Mouse (Mus musculus): ENCODE measurements around the gene Pheta1. TPM values are rescaled to one million over a fixed set of nuclear protein-coding genes. Genes with fewer than 3 reads are reported as not detected.

Pheta1 gene
- polyA plus RNA-seq, 1 experiment from 2014 or later = 40.1 TPM

- Histone ChIP-seq H3K4me3 (replicated peaks; ENCODE audit: low read depth, low read length) (no peak overlapping the region), H3K4me2 (ENCODE audit: low read length) (no peak overlapping the region), H3K9me3 (ENCODE audit: control insufficient read depth, low read length) (no peaks in the 10 kb centered on the region), H3K9ac (replicated peaks; ENCODE audit: low read length) (no peak overlapping the region), H3K36me3 (ENCODE audit: control insufficient read depth, insufficient read depth, low read length) (peaks cover 90% of the 10 kb centered on the region), H3K27me3 (ENCODE audit: control insufficient read depth, insufficient read depth, low read length) (no peaks in the 10 kb centered on the region), H3K27ac (replicated peaks; ENCODE audit: low read depth, low read length) (no peak overlapping the region), H3K4me1 (ENCODE audit: control insufficient read depth, insufficient read depth, low read length) (no peaks in the 10 kb centered on the region)
- ATAC-seq (ENCODE audit: low FRiP score, low TSS enrichment) (no peak), DNase-seq (peak; percentile 78)
- WGBS = 78% methylated on average over 3 of the region's 3 CpGs
Measured at GRCm38 (mm10) chr5:121815067-121815466, 33.7 kb upstream of the Pheta1 start.

DNA sequence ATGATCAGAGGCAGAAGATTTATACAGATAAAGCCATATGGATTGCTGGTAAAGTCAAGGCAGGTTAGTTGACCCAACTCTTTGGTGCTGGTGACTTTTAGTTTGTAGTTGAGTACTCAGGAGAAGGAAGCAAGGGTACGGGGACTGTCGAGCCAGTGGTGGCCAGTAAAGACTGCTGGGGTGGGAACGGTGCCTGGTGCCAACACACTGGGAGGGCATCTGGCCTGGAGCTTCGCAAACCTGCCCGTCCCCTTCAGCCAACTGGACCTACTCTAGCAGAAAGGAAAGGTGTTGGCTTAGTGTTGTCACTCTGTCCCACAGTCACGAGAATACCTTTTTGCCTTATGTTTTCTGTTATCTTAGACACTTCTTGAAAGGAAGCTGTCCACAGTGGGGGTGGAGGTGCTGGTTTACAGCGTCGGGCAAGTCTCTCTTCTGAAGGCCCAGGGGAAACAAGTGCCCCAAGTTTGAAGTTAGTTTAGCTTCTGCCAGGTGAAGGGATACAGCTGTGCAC, 32.9 kb upstream of the Pheta1 start:
- peaks cover 91% of the 10 kb centered on the region for H3K36me3 ChIP-seq (ENCODE audit: control insufficient read depth, insufficient read depth, low read length)

GRCm38 (mm10) chr5:121816611-121817010, 32.2 kb upstream of the Pheta1 start:
- ATAC-seq (ENCODE audit: low FRiP score, low TSS enrichment) (no peak), DNase-seq (no peak)
- Histone ChIP-seq H3K27ac (replicated peaks; ENCODE audit: low read depth, low read length) (no peak overlapping the region), H3K4me3 (replicated peaks; ENCODE audit: low read depth, low read length) (no peak overlapping the region), H3K4me2 (ENCODE audit: low read length) (no peak overlapping the region), H3K36me3 (ENCODE audit: control insufficient read depth, insufficient read depth, low read length) (peaks cover 90% of the 10 kb centered on the region), H3K9me3 (ENCODE audit: control insufficient read depth, low read length) (no peaks in the 10 kb centered on the region), H3K9ac (replicated peaks; ENCODE audit: low read length) (no peak overlapping the region), H3K27me3 (ENCODE audit: control insufficient read depth, insufficient read depth, low read length) (no peaks in the 10 kb centered on the region), H3K4me1 (ENCODE audit: control insufficient read depth, insufficient read depth, low read length) (no peaks in the 10 kb centered on the region)
- WGBS = 100% methylated on average over 2 of the region's 2 CpGs

More for the DNA sequence above, 32.9 kb upstream of the Pheta1 start:
- Histone ChIP-seq H3K4me2 (ENCODE audit: low read length) (no peak overlapping the region), H3K27me3 (ENCODE audit: control insufficient read depth, insufficient read depth, low read length) (no peaks in the 10 kb centered on the region), H3K4me3 (replicated peaks; ENCODE audit: low read depth, low read length) (no peak overlapping the region), H3K27ac (replicated peaks; ENCODE audit: low read depth, low read length) (no peak overlapping the region), H3K4me1 (ENCODE audit: control insufficient read depth, insufficient read depth, low read length) (no peaks in the 10 kb centered on the region), H3K9ac (replicated peaks; ENCODE audit: low read length) (no peak overlapping the region), H3K9me3 (ENCODE audit: control insufficient read depth, low read length) (no peaks in the 10 kb centered on the region)
- WGBS = 95% methylated on average over 8 of the region's 8 CpGs
- ATAC-seq (ENCODE audit: low FRiP score, low TSS enrichment) (no peak), DNase-seq (no peak)

- H3K36me3 ChIP-seq (ENCODE audit: control insufficient read depth, insufficient read depth, low read length) = peaks cover 86% of the 10 kb centered on the region
- no peaks in the 10 kb centered on the region for H3K9me3 ChIP-seq (ENCODE audit: control insufficient read depth, low read length)
- DNase-seq (no peak), ATAC-seq (ENCODE audit: low FRiP score, low TSS enrichment) (no peak)
- no peaks in the 10 kb centered on the region for H3K27me3 ChIP-seq (ENCODE audit: control insufficient read depth, insufficient read depth, low read length)
- no peak overlapping the region for H3K27ac ChIP-seq (replicated peaks; ENCODE audit: low read depth, low read length)
- 86% methylated on average over 9 of the region's 9 CpGs for WGBS
- no peak overlapping the region for H3K4me2 ChIP-seq (ENCODE audit: low read length)
- no peak overlapping the region for H3K4me3 ChIP-seq (replicated peaks; ENCODE audit: low read depth, low read length)
- no peak overlapping the region for H3K9ac ChIP-seq (replicated peaks; ENCODE audit: low read length)
- no peaks in the 10 kb centered on the region for H3K4me1 ChIP-seq (ENCODE audit: control insufficient read depth, insufficient read depth, low read length)
Measured at GRCm38 (mm10) chr5:121817551-121817950, 31.2 kb upstream of the Pheta1 start.

DNA sequence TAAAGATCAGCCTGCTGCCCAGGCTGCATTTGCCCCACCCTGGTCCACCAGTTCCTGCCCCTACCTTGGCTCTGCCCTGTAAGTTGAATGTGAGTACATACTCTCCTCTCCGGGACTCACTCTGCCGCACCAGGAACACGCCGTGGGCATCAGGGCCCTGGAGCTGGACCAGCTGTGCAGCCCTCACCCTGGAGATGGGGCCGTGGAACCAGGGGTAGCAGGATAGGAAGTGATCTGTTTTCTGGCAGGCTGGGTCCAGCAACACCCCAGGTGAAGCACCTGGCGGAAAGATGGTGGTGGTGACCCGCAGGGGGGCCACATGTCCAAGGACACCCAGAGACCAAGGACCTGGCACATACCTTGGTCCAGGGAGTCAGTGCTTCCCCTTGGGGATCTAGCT, 30.4 kb upstream of the Pheta1 start:
- Histone ChIP-seq H3K27ac (replicated peaks; ENCODE audit: low read depth, low read length) (no peak overlapping the region), H3K4me1 (ENCODE audit: control insufficient read depth, insufficient read depth, low read length) (no peaks in the 10 kb centered on the region), H3K9ac (replicated peaks; ENCODE audit: low read length) (no peak overlapping the region), H3K9me3 (ENCODE audit: control insufficient read depth, low read length) (no peaks in the 10 kb centered on the region), H3K4me2 (ENCODE audit: low read length) (no peak overlapping the region), H3K4me3 (replicated peaks; ENCODE audit: low read depth, low read length) (no peak overlapping the region), H3K36me3 (ENCODE audit: control insufficient read depth, insufficient read depth, low read length) (peaks cover 77% of the 10 kb centered on the region), H3K27me3 (ENCODE audit: control insufficient read depth, insufficient read depth, low read length) (no peaks in the 10 kb centered on the region)
- no peak for ATAC-seq (ENCODE audit: low FRiP score, low TSS enrichment)
- 97% methylated on average over 7 of the region's 7 CpGs for WGBS
- DNase-seq = no peak

- DNase-seq (no peak), ATAC-seq (ENCODE audit: low FRiP score, low TSS enrichment) (no peak)
- Histone ChIP-seq H3K27ac (replicated peaks; ENCODE audit: low read depth, low read length) (no peak overlapping the region), H3K9ac (replicated peaks; ENCODE audit: low read length) (no peak overlapping the region), H3K4me1 (ENCODE audit: control insufficient read depth, insufficient read depth, low read length) (no peaks in the 10 kb centered on the region), H3K4me2 (ENCODE audit: low read length) (no peak overlapping the region), H3K27me3 (ENCODE audit: control insufficient read depth, insufficient read depth, low read length) (no peaks in the 10 kb centered on the region), H3K4me3 (replicated peaks; ENCODE audit: low read depth, low read length) (no peak overlapping the region), H3K9me3 (ENCODE audit: control insufficient read depth, low read length) (no peaks in the 10 kb centered on the region), H3K36me3 (ENCODE audit: control insufficient read depth, insufficient read depth, low read length) (peaks cover 73% of the 10 kb centered on the region)
- WGBS = 88% methylated on average over 4 of the region's 4 CpGs
Measured at GRCm38 (mm10) chr5:121818862-121819261, 29.9 kb upstream of the Pheta1 start.

DNA sequence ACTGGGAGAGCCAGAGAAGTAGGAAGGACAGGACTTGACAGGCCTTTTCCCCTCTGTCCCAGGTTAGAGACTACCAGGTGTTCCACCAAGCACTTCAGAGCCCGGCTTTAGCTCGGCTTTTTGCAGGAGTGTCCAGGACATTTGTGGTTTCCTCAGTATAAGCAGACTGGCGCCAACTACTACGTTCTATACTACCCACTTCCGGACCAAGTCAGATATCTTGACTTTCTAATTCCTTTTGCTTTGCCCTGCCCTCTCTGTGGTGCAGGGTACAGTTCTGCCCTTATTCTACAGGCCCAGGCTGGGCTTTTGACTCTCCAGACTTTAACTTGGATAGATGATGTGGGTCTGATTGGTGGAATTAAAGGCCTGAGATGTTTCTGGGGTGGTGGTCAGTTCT, 29.2 kb upstream of the Pheta1 start:
- no peak overlapping the region for H3K4me3 ChIP-seq (replicated peaks; ENCODE audit: low read depth, low read length)
- H3K27ac ChIP-seq (replicated peaks; ENCODE audit: low read depth, low read length) = no peak overlapping the region

DNA sequence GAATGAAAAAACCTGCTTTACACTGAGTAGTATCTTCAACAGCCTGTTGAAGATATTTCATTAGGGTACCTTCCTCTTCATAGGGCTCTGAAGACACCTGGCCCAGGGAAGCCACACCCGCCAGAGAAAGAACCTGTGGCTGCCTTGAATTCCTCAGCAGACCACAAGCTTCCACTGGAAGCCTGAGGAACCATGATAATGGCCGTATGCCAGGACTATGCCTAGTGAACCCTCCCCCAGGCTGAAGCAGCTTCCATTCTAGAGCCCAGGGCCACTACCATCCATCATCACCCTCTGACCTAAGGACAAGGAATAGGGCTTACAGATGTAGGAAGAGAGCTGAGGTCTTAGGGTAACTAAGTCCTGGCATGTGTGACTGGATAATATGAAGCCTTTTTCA, 28.6 kb upstream of the Pheta1 start:
- H3K36me3 ChIP-seq (ENCODE audit: control insufficient read depth, insufficient read depth, low read length) = peaks cover 66% of the 10 kb centered on the region
- no peaks in the 10 kb centered on the region for H3K27me3 ChIP-seq (ENCODE audit: control insufficient read depth, insufficient read depth, low read length)
- H3K4me1 ChIP-seq (ENCODE audit: control insufficient read depth, insufficient read depth, low read length) = no peaks in the 10 kb centered on the region
- ATAC-seq (ENCODE audit: low FRiP score, low TSS enrichment) (no peak), DNase-seq (no peak)
- no peak overlapping the region for H3K4me2 ChIP-seq (ENCODE audit: low read length)
- no peak overlapping the region for H3K9ac ChIP-seq (replicated peaks; ENCODE audit: low read length)
- WGBS = 92% methylated on average over 2 of the region's 2 CpGs
- H3K4me3 ChIP-seq (replicated peaks; ENCODE audit: low read depth, low read length) = no peak overlapping the region
- H3K9me3 ChIP-seq (ENCODE audit: control insufficient read depth, low read length) = no peaks in the 10 kb centered on the region
- H3K27ac ChIP-seq (replicated peaks; ENCODE audit: low read depth, low read length) = no peak overlapping the region

More for the DNA sequence above, 29.2 kb upstream of the Pheta1 start:
- Histone ChIP-seq H3K27me3 (ENCODE audit: control insufficient read depth, insufficient read depth, low read length) (no peaks in the 10 kb centered on the region), H3K4me1 (ENCODE audit: control insufficient read depth, insufficient read depth, low read length) (no peaks in the 10 kb centered on the region), H3K9me3 (ENCODE audit: control insufficient read depth, low read length) (no peaks in the 10 kb centered on the region), H3K36me3 (ENCODE audit: control insufficient read depth, insufficient read depth, low read length) (peaks cover 66% of the 10 kb centered on the region), H3K9ac (replicated peaks; ENCODE audit: low read length) (no peak overlapping the region), H3K4me2 (ENCODE audit: low read length) (no peak overlapping the region)
- 97% methylated on average over 5 of the region's 5 CpGs for WGBS
- DNase-seq (no peak), ATAC-seq (ENCODE audit: low FRiP score, low TSS enrichment) (no peak)

DNA sequence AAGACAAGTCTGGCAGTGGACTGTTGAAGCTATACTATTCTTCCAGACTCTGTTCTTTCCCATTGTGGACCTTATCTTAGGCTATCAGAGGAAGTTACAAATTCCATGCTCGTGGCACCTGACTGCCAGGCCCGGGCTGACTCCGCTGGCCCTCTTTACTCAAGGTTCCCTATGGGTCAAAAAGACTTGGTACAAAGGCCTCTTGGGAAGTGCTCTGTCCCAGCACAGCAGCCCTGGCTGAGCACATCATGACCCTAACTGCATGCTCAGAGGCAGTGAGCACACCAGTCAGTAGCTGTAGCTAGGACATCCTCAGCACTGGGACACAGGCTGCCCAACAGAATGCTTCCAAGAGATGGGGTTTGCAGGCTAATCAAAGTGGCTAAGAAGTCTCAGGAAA, 28.1 kb upstream of the Pheta1 start:
- 93% methylated on average over 3 of the region's 3 CpGs for WGBS

More for the DNA sequence above, 28.1 kb upstream of the Pheta1 start:
- DNase-seq = no peak
- Histone ChIP-seq H3K9ac (replicated peaks; ENCODE audit: low read length) (no peak overlapping the region), H3K27me3 (ENCODE audit: control insufficient read depth, insufficient read depth, low read length) (no peaks in the 10 kb centered on the region), H3K4me3 (replicated peaks; ENCODE audit: low read depth, low read length) (no peak overlapping the region), H3K9me3 (ENCODE audit: control insufficient read depth, low read length) (no peaks in the 10 kb centered on the region), H3K4me2 (ENCODE audit: low read length) (no peak overlapping the region), H3K27ac (replicated peaks; ENCODE audit: low read depth, low read length) (no peak overlapping the region), H3K36me3 (ENCODE audit: control insufficient read depth, insufficient read depth, low read length) (peaks cover 62% of the 10 kb centered on the region), H3K4me1 (ENCODE audit: control insufficient read depth, insufficient read depth, low read length) (no peaks in the 10 kb centered on the region)
- no peak for ATAC-seq (ENCODE audit: low FRiP score, low TSS enrichment)

Data from midbrain, embryonic 14.5 days (tissue).